In genomic region chr4:41401167-41401566, GRCm38 (mm10) we compare ENCODE assay signal across 17 mouse cellular contexts.
"Had no signal": no experiment of that assay in that cellular context is flagged by ENCODE, and none has a peak within 500 bp of the region (broad histone marks: within the 10 kb centered on the region; RNA-seq: fewer than 3 reads in every experiment).

No protein-coding gene starts in this region.

- H3K9me3 ChIP-seq: neural tube, embryonic 12.5 days; neural tube, embryonic 13.5 days; neural tube, embryonic 15.5 days; stomach, embryonic 15.5 days had no signal

- H3K9ac ChIP-seq: neural tube, embryonic 12.5 days; neural tube, embryonic 13.5 days; neural tube, embryonic 15.5 days; stomach, embryonic 15.5 days had no signal

- DNase-seq: retina, postnatal 1 day; right cerebral cortex, adult 18-20 months; right cerebral cortex, postnatal 14 days; right cerebral cortex, postnatal 25 days; right cerebral cortex, postnatal 4 days; spleen, adult 18-20 months; thymus, adult 18-20 months; thymus, adult 2 months; thymus, postnatal 14 days; thymus, postnatal 25 days; thymus, postnatal 36 days; thymus, postnatal 4 days had no signal

- H3K27ac ChIP-seq: neural tube, embryonic 12.5 days; neural tube, embryonic 13.5 days; neural tube, embryonic 15.5 days; stomach, embryonic 15.5 days; stomach, postnatal 0 days had no signal

- H3K4me2 ChIP-seq: neural tube, embryonic 12.5 days; neural tube, embryonic 13.5 days; neural tube, embryonic 15.5 days; stomach, embryonic 15.5 days had no signal

- H3K27me3 ChIP-seq: neural tube, embryonic 12.5 days; neural tube, embryonic 13.5 days; neural tube, embryonic 15.5 days; stomach, embryonic 15.5 days had no signal

- H3K4me3 ChIP-seq: neural tube, embryonic 12.5 days; neural tube, embryonic 13.5 days; neural tube, embryonic 15.5 days; stomach, embryonic 15.5 days had no signal

- H3K4me1 ChIP-seq: neural tube, embryonic 12.5 days; neural tube, embryonic 15.5 days; stomach, embryonic 15.5 days had no signal
